In the genomic region with DNA sequence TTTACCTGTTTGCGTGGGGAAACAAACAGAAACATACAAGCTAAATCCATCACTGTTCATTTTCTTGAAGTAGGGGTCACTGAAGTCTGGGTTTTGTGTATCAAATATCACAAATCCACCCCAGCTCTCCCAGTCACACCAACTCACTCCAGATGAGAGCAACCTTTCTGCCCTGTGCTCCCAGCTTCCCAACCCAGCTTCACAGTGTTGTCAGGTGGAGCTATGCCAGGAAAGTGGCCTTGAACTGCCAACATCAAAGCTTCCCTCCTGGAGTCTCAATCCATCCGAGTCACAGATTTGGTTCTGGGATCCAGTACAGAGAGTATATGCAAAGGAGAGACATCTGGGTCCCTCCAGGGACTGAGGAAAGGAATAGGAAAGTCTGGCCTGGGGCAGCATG, we compare ENCODE assay signal across 8 mouse cellular contexts. TPM values are rescaled to one million over a fixed set of nuclear protein-coding genes. Genes with fewer than 3 reads are reported as not detected.
A peak's percentile ranks its signal among the peaks of the same experiment; 100 is the strongest.
DNase-seq lines count a peak whose midpoint lies in the region; ATAC-seq lines count a peak whose summit lies in the region.

No protein-coding gene starts in this region.

- no peak overlapping the region for H3K9ac ChIP-seq in liver, embryonic 11.5 days (ENCODE audit: low read depth, low read length)

- H3K4me2 ChIP-seq in liver, embryonic 11.5 days = peak overlapping the region; percentile 98; the same call in 1 of the 2 replicates

- peaks cover 22% of the 10 kb centered on the region for H3K36me3 ChIP-seq in embryonic facial prominence, embryonic 10.5 days (replicated peaks)
- H3K36me3 ChIP-seq in liver, embryonic 11.5 days (ENCODE audit: control insufficient read depth, insufficient read depth, low read length) = no peaks in the 10 kb centered on the region

- peak; percentile 84 to 92 for DNase-seq in adrenal gland, adult (ENCODE audit: inconsistent age in 2 of 2, low spot score in 1 of 2)
- no peak for DNase-seq in embryonic facial prominence, embryonic 10.5 days (ENCODE audit: low spot score)
- DNase-seq in heart, postnatal 4 days = peak; percentile 64
- no peak for DNase-seq in liver, embryonic 11.5 days (ENCODE audit: low spot score)
- DNase-seq in frontal cortex, postnatal 10 days (ENCODE audit: low spot score in 2 of 2) = no peak
- DNase-seq in left cerebral cortex, postnatal 36 days (ENCODE audit: low spot score in 2 of 2) = no peak
- no peak for DNase-seq in spleen, postnatal 10 days (ENCODE audit: low spot score in 2 of 2)
- DNase-seq in layer of hippocampus, adult 18-20 months (ENCODE audit: low spot score in 2 of 2) = no peak

- H3K27me3 ChIP-seq in embryonic facial prominence, embryonic 10.5 days (replicated peaks; ENCODE audit: low read depth, poor library complexity, severe bottlenecking) = 0 out of 2 replicates have a peak, but pooled peaks cover 3% of the 10 kb centered on the region
- H3K27me3 ChIP-seq in liver, embryonic 11.5 days (replicated peaks; ENCODE audit: control insufficient read depth, insufficient read depth, low read length) = no peaks in the 10 kb centered on the region

- H3K27ac ChIP-seq in embryonic facial prominence, embryonic 10.5 days (replicated peaks) = peak overlapping the region; percentile 98
- H3K27ac ChIP-seq in liver, embryonic 11.5 days (ENCODE audit: low read depth, low read length) = no peak overlapping the region

- peak overlapping the region; percentile 91 for H3K4me3 ChIP-seq in embryonic facial prominence, embryonic 10.5 days
- H3K4me3 ChIP-seq in liver, embryonic 11.5 days (ENCODE audit: low read depth, low read length) = 0 out of 2 replicates have a peak overlapping the region, but pooled peaks have one; percentile 87

- intact Hi-C loops in left cerebral cortex, postnatal 36 days (cut with DNase I) = no loop called here

- WGBS in embryonic facial prominence, embryonic 10.5 days = 83% methylated on average over 2 of the region's 2 CpGs
- WGBS in liver, embryonic 11.5 days = 72% methylated on average over 2 of the region's 2 CpGs

- no peaks in the 10 kb centered on the region for H3K9me3 ChIP-seq in embryonic facial prominence, embryonic 10.5 days
- no peaks in the 10 kb centered on the region for H3K9me3 ChIP-seq in liver, embryonic 11.5 days (ENCODE audit: control insufficient read depth, low read length)

- peaks cover 52% of the 10 kb centered on the region for H3K4me1 ChIP-seq in embryonic facial prominence, embryonic 10.5 days
- H3K4me1 ChIP-seq in liver, embryonic 11.5 days (replicated peaks; ENCODE audit: control insufficient read depth, insufficient read depth, low read length) = peaks cover 28% of the 10 kb centered on the region

- ATAC-seq in liver, embryonic 11.5 days (replicated peaks; ENCODE audit: low FRiP score) = no peak

RNA-seq across cellular contexts. Expression of gene Idh2, which starts 1.0 kb away (rescaled TPM):
- polyA plus RNA-seq in embryonic facial prominence, embryonic 10.5 days (2016; fragmentation: Nextera tagmentation; extraction: Ambion mirVana) = 522 and 534 TPM in 2 replicates
- 1,000 to 10,000 TPM; 1,640 to 1,742 TPM for total RNA-seq in heart, postnatal 4 days (2021)
- polyA plus RNA-seq in liver, embryonic 11.5 days (2014; fragmentation: Nextera tagmentation; extraction: Ambion mirVana) = 259 and 268 TPM in 2 replicates
- total RNA-seq in left cerebral cortex, postnatal 36 days (2021) = 10 to 100 TPM; 52.2 to 55.6 TPM
- total RNA-seq in layer of hippocampus, adult 18-20 months (2021) = 10 to 100 TPM; 65.3 to 66.5 TPM

Comparison
In these comparisons a context has a peak if more than half of its experiments do, and no peak if none do; other contexts are left out.
1. DNase-seq: peak in adrenal gland, adult (2 of 2) and heart, postnatal 4 days (single experiment); none in embryonic facial prominence, embryonic 10.5 days (single experiment), liver, embryonic 11.5 days (single experiment), frontal cortex, postnatal 10 days (0 of 2), left cerebral cortex, postnatal 36 days (0 of 2), spleen, postnatal 10 days (0 of 2) and layer of hippocampus, adult 18-20 months (0 of 2).
2. RNA of gene Idh2, which starts 1.0 kb away (total RNA-seq): 1,640 to 1,742 TPM in heart, postnatal 4 days; 65.3 to 66.5 TPM in layer of hippocampus, adult 18-20 months and 52.2 to 55.6 TPM in left cerebral cortex, postnatal 36 days; every median in the first group is over 10 times any median in the second.